Mouse (Mus musculus) kidney, adult 2 months (tissue): ENCODE data around the gene Prkn.

Experiments used
- CTCF ChIP-seq: fragments of 200-500 bp; conservative IDR thresholded peaks from 2 replicates; pipeline ENCODE4 v1.5.1; 2011; ENCODE audit warnings: low read depth, mild to moderate bottlenecking, control low read depth, low read length, moderate library complexity, mixed read lengths; ENCODE audit not compliant: insufficient read depth, insufficient read length
- POLR2A ChIP-seq: fragments of 200-500 bp; IDR thresholded peaks from one replicate; pipeline ENCODE4 v1.6.1; 2011; ENCODE audit warnings: low read depth, low read length, control low read depth

- no peak for TF ChIP-seq POLR2A
- TF ChIP-seq CTCF, result no peak
Observed at GRCm38 (mm10) chr17:11432593-11432992, 592.4 kb downstream of the Prkn start.
